Mouse (Mus musculus) hindbrain, embryonic 14.5 days (tissue): ENCODE measurements around the gene Trim80. TPM values are rescaled to one million over a fixed set of nuclear protein-coding genes. Genes with fewer than 3 reads are reported as not detected.

Experiments used
- ATAC-seq: fragments of 200-750 bp; cut with Nextera tagmentation; 2 replicates; pipeline ENCODE4 v1.8.0; 2017; ENCODE audit warnings: moderate number of reproducible peaks, mild to moderate bottlenecking, moderate TSS enrichment, moderate library complexity; ENCODE audit not compliant: low FRiP score
- DNase-seq: peaks from one replicate; pipeline ENCODE4 v3.0.0-alpha.2; 2015; ENCODE audit warnings: low spot score
- H3K27ac ChIP-seq: fragments of 300-500 bp; sonication (generic); 2 replicates; pipeline ENCODE4 v1.5.1; 2014; ENCODE audit warnings: mild to moderate bottlenecking, moderate library complexity
- H3K27me3 ChIP-seq: fragments of 300-500 bp; sonication (generic); 2 replicates; pipeline ENCODE4 v1.6.1; 2014; ENCODE audit warnings: mild to moderate bottlenecking, low read length, mixed read lengths; ENCODE audit not compliant: control insufficient read depth, insufficient read depth
- H3K36me3 ChIP-seq: fragments of 300-500 bp; sonication (generic); replicated peaks from 2 replicates; pipeline ENCODE4 v1.6.1; 2014; ENCODE audit not compliant: control insufficient read depth, insufficient read depth
- H3K4me1 ChIP-seq: fragments of 300-500 bp; sonication (generic); replicated peaks from 2 replicates; pipeline ENCODE4 v1.6.1; 2014; ENCODE audit warnings: antibody characterized with exemption, low read length, mixed read lengths; ENCODE audit not compliant: control insufficient read depth, insufficient read depth
- H3K4me2 ChIP-seq: fragments of 300-500 bp; sonication (generic); replicated peaks from 2 replicates; pipeline ENCODE4 v1.6.1; 2014; ENCODE audit warnings: mild to moderate bottlenecking, moderate library complexity
- H3K4me3 ChIP-seq: fragments of 300-500 bp; sonication (generic); replicated peaks from 2 replicates; pipeline ENCODE4 v1.5.1; 2014; ENCODE audit warnings: mild to moderate bottlenecking, low read length
- H3K9ac ChIP-seq: fragments of 300-500 bp; sonication (generic); 2 replicates; pipeline ENCODE4 v1.6.1; 2014
- H3K9me3 ChIP-seq: fragments of 300-500 bp; sonication (generic); 2 replicates; pipeline ENCODE4 v1.6.1; 2016; ENCODE audit warnings: low read length; ENCODE audit not compliant: control insufficient read depth
- WGBS: fragments of 180-500 bp; shearing (Covaris S2); extraction: QIAGEN DNeasy Blood & Tissue Kit; methylation state at CpG from one replicate; pipeline ENCODE4 v1.1.7; 2014; 5-methylcytosine and 5-hydroxymethylcytosine counted together
- polyA plus RNA-seq: library from polyadenylated mRNA; unstranded; fragments of >200 nt; fragmentation: Nextera tagmentation; extraction: Ambion mirVana; gene quantifications from 2 replicates; pipeline ENCODE4 v1.2.1, GENCODE M21; 2014

Gene Trim80
- not detected in 2 replicates for polyA plus RNA-seq

DNA sequence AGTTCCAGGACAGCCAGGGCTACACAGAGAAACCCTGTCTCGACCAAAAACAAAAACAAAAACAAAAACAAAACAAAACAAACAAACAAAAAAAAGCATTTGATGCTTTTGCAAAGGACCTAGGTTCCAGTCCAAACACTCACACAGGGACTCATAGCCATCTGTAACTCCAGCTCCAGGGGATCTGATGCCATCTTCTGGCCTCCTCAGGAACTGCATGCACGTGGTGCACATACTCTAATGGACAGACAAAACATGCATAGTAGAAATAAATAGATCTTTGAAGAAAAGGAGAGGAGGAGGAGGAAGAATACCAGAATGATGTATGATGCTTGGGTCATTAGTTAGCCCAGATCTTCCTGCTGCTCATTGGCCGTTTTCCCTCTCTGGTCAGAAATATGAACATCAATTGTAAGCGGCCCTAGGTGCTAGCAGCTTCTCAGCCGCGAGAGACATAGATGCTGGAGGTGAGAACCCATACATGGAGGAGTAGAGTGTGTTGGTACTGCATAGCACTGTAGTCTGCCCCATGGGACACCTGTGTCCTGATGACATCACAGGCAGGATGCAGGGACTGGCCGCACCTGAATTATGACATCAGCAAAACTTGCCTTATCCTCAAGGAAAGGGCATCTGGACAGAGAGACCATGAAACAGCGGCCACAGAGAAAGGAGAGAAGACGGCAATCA lies at the start of gene Trim80:
Gene Trim80 (plus strand): TSS at position 640 of the 690 bp plus-strand sequence.
- peaks cover 13% of the 10 kb centered on the region for H3K4me1 ChIP-seq
- no peak within 1 kb of the TSS for H3K4me2 ChIP-seq
- H3K27ac ChIP-seq, result no peak within 1 kb of the TSS
- no peak within 1 kb of the TSS for H3K4me3 ChIP-seq
- H3K27me3 ChIP-seq, result no peaks in the 10 kb centered on the region
- H3K9ac ChIP-seq, result no peak within 1 kb of the TSS
- 96% methylated on average over 9 of the region's 9 CpGs for WGBS
- DNase-seq (no peak), ATAC-seq (no peak)
- H3K36me3 ChIP-seq, result no peaks in the 10 kb centered on the region
- H3K9me3 ChIP-seq, result no peaks in the 10 kb centered on the region

DNA sequence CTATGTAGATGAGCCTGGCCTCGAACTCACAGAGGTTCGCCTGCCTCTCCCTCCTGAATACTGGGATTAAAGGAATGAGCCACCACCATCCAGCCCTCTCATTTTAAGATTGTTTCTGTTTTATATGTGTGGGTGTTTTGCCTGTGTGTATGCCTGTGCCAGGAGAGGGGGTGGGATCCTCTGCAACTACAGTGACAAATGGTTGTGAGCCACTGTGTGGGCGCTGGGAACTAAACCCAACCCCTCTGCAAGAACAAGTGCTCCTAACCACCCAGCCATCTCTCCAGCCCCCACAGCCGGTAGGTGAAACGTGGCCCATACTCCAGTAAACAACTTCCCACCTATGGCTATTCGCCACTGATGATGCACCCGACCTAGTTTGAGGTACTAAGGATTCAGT lies 49.0 kb upstream of the Trim80 start:
- ATAC-seq (no peak), DNase-seq (no peak)
- no peaks in the 10 kb centered on the region for H3K9me3 ChIP-seq
- H3K9ac ChIP-seq, result no peak overlapping the region
- H3K4me1 ChIP-seq, result no peaks in the 10 kb centered on the region
- no peaks in the 10 kb centered on the region for H3K27me3 ChIP-seq
- H3K4me2 ChIP-seq, result no peak overlapping the region
- no peak overlapping the region for H3K27ac ChIP-seq
- H3K36me3 ChIP-seq, result peaks cover 70% of the 10 kb centered on the region
- 90% methylated on average over 7 of the region's 7 CpGs for WGBS
- no peak overlapping the region for H3K4me3 ChIP-seq

DNA sequence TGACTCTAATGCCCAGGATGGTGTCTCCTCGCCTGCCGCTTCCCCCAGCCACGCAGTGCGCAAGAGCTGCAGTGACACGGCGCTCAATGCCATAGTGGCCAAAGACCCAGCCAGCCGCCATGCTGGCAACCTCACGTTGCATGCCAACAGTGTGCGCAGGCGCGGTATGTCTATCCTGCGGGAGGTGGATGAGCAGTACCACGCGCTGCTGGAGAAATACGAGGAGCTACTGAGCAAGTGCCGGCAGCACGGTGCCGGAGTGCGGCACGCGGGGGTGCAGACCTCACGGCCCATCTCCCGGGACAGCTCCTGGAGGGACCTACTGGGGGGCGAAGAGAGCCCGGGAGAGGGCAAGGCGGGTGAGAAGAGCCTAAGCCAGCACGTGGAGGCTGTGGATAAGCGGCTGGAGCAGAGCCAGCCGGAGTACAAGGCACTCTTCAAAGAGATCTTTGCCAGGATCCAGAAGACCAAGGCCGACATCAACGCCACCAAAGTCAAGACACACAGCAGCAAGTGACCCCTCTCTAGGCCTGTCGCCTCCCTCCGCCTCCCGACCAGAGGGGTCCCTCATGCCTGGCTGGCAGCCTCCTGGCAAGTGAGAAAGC lies 46.5 kb upstream of the Trim80 start:
- DNase-seq (no peak), ATAC-seq (no peak)

DNA sequence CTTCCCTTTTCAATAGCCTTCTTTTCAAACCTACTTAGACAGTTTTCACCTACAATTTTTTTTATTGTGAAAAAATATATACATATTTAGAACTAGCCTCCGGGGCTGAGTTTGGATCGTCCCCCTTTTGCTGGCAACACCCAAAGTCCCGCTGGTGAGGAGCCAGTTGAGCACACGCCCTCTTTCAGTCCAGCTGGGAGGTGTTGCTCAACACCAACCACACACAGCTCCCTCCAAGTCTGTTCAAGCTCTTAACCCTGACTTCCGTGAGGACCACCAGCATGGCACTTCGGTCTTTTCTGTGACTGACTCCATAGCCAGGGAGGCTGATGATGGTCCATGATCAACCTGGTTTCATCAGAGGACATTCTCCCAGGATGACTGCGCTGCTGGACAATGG lies 42.3 kb upstream of the Trim80 start:
- Histone ChIP-seq H3K27ac (no peak overlapping the region), H3K4me1 (0 out of 2 replicates have a peak, but pooled peaks cover 9% of the 10 kb centered on the region), H3K27me3 (no peaks in the 10 kb centered on the region), H3K9ac (no peak overlapping the region), H3K9me3 (no peaks in the 10 kb centered on the region), H3K4me2 (no peak overlapping the region), H3K4me3 (no peak overlapping the region), H3K36me3 (peaks cover 38% of the 10 kb centered on the region)
- DNase-seq, result no peak
- no peak for ATAC-seq
- 89% methylated on average over 7 of the region's 7 CpGs for WGBS

More for the DNA sequence above, 46.5 kb upstream of the Trim80 start:
- WGBS, result 67% methylated on average over 34 of the region's 34 CpGs
- Histone ChIP-seq H3K27ac (no peak overlapping the region), H3K4me2 (no peak overlapping the region), H3K9ac (no peak overlapping the region), H3K36me3 (peaks cover 76% of the 10 kb centered on the region), H3K4me3 (no peak overlapping the region), H3K27me3 (no peaks in the 10 kb centered on the region), H3K9me3 (no peaks in the 10 kb centered on the region), H3K4me1 (no peaks in the 10 kb centered on the region)

DNA sequence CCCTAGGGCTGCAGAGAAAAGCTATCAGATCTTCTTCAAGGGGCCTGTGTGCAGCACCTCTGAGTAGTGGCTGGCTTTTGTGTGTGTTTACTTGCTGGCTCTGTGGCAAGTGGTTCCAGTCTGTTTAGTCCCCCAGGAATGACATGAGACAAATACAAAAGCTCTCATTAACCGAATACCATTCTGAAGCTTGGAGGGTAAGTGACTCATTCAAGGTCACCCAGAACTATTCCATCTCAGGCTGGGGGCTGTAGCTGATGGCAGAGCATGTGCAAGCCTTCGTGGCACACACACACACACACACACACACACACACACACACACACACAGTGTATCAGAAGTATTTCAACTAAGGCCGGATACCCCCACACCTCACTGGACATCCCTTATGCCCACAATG lies 40.2 kb upstream of the Trim80 start:
- Histone ChIP-seq H3K27ac (no peak overlapping the region; the same call in 1 of the 2 replicates), H3K9ac (no peak overlapping the region), H3K4me1 (peaks cover 18% of the 10 kb centered on the region), H3K4me3 (no peak overlapping the region), H3K27me3 (no peaks in the 10 kb centered on the region), H3K4me2 (no peak overlapping the region), H3K9me3 (no peaks in the 10 kb centered on the region), H3K36me3 (peaks cover 18% of the 10 kb centered on the region)
- DNase-seq, result no peak
- WGBS, result 89% methylated on average over 3 of the region's 3 CpGs
- ATAC-seq, result no peak

DNA sequence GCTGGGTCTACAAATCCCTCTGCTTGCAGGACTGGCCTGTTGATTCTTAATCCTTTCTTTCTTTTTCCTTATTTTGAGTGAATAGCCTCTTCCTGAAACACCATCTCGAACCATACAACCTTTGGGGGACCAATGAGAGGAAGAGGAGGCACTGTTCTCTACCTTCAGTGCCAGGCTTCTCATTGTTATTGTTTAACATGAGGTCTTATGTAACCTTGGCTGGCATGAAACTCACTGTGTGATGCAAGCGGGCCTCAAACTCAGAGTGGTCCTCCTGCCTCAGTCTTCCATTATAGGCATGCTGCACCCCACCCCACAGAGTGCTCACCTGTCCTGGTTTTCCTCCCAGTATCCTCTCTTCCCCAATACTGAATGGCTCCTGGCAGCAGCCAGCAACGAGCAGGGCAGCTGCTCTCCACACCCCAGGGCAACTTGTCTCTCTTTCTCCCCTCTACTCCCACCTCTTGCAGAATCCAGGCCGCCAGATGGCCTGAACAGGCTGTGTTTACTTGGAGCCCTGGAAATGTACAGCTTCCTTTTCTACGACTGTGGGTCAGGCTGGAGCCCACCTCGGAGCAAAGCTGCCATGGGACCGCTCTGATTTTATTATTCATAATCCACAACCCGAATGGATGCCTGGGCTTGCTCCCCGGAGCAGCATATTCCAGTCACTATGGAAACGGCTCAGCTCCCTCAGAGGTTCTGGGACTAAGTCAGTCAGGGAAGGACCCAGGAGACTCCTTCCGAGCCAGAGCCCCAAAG lies 39.5 kb upstream of the Trim80 start:
- Histone ChIP-seq H3K4me1 (peaks cover 22% of the 10 kb centered on the region), H3K36me3 (peaks cover 14% of the 10 kb centered on the region), H3K4me3 (no peak overlapping the region), H3K9me3 (no peaks in the 10 kb centered on the region), H3K27ac (peak overlapping the region; percentile 75), H3K9ac (no peak overlapping the region), H3K27me3 (no peaks in the 10 kb centered on the region), H3K4me2 (0 out of 2 replicates have a peak overlapping the region, but pooled peaks have one; percentile 3)
- no peak for ATAC-seq
- WGBS, result 28% methylated on average over 11 of the region's 11 CpGs
- no peak for DNase-seq

DNA sequence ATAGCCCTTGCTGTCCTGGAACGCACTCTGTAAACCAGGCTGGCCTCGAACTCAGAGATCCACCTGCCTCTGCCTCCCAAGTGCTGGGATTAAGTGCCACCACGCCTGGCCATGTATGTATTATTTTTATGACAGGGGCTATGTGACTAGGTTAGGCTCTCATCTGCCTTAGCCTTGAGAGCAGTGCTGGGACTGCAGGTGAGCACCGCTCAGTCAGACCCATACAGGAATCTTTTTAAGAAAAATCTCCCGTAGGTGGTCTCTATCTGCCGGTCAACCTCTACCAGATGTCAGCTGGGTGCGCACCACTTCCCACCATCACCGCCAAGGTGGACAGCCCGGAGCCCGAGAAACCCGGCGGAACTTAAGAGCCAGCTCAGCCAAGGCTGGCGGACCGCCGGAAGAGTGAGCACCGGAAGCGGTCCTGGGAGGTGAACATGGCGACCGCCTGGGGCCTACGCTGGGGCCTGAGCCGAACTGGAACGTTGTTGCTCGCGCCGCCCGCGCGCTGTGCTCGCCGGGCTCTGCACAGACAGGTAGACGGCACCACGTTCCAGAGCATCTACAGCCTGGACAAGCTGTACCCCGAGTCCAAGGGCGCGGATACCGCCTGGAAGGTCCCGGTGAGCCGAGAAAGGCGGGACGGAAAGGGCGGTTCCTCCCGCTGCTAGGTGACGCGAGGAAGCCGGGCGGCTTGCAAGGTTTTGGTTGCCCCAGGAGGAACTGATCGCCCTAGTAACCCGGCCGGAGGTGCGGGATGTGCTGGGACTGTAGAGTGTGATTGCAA lies 36.8 kb upstream of the Trim80 start, which contains the start of gene Mrpl58:
Gene Mrpl58 (plus strand): TSS at position 415 of the 787 bp plus-strand sequence.
- ATAC-seq, result peak; percentile 80
- WGBS, result 4% methylated on average over 50 of the region's 50 CpGs

DNA sequence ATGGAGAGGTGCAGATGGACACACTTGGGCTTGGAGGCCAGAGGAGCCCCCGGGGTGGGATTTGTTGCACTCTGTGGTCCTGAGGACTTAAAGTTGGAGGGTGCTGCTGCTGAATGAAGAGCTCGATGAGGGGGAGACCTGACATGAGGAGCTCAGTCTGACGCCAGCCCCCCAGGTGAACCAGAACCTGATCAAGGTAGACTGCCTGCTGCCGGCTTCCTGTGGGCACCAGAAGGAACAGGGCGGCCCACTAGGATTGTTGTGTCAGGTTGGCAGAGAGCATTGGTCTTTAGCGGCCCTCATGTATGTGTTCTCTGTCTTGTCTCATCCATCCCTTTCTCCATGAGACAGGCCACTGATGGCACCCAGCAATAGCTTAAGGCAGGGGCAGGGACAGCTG lies 34.6 kb upstream of the Trim80 start:
- no peaks in the 10 kb centered on the region for H3K27me3 ChIP-seq
- DNase-seq (no peak), ATAC-seq (no peak)
- 95% methylated on average over 6 of the region's 6 CpGs for WGBS
- H3K4me3 ChIP-seq, result no peak overlapping the region
- no peak overlapping the region for H3K9ac ChIP-seq
- peaks cover 24% of the 10 kb centered on the region for H3K4me1 ChIP-seq
- no peak overlapping the region for H3K27ac ChIP-seq
- no peaks in the 10 kb centered on the region for H3K9me3 ChIP-seq
- H3K36me3 ChIP-seq, result peaks cover 45% of the 10 kb centered on the region
- no peak overlapping the region for H3K4me2 ChIP-seq

More for the DNA sequence above, 36.8 kb upstream of the Trim80 start, which contains the start of gene Mrpl58:
- peak within 1 kb of the TSS; percentile 82 for H3K27ac ChIP-seq
- DNase-seq, result peak; percentile 83
- H3K9ac ChIP-seq, result peak within 1 kb of the TSS; percentile 79
- H3K4me1 ChIP-seq, result peaks cover 22% of the 10 kb centered on the region
- H3K4me3 ChIP-seq, result peak within 1 kb of the TSS; percentile 52
- H3K36me3 ChIP-seq, result peaks cover 28% of the 10 kb centered on the region
- H3K9me3 ChIP-seq, result no peaks in the 10 kb centered on the region
- no peaks in the 10 kb centered on the region for H3K27me3 ChIP-seq
- H3K4me2 ChIP-seq, result peak within 1 kb of the TSS; percentile 86
